ENCODE assay signal across 18 mouse cellular contexts in genomic region chr12:31270776-31271175, GRCm38 (mm10). TPM values are rescaled to one million over a fixed set of nuclear protein-coding genes. Genes with fewer than 3 reads are reported as not detected.
A peak's percentile ranks its signal among the peaks of the same experiment; 100 is the strongest.
DNase-seq lines count a peak whose midpoint lies in the region; ATAC-seq and TF ChIP-seq lines count a peak whose summit lies in the region.
"Had no signal": no experiment of that assay in that cellular context is flagged by ENCODE, and none has a peak within 500 bp of the region (broad histone marks: within the 10 kb centered on the region; RNA-seq: fewer than 3 reads in every experiment).

No protein-coding gene starts in this region.

- peaks cover 35% of the 10 kb centered on the region for H3K36me3 ChIP-seq in heart, adult 2 months (ENCODE audit: control insufficient read depth, insufficient read depth, low read length)
- H3K36me3 ChIP-seq in limb, embryonic 12.5 days: peaks cover 71% of the 10 kb centered on the region
- peaks cover 83% of the 10 kb centered on the region for H3K36me3 ChIP-seq in limb, embryonic 10.5 days
- peaks cover 54% of the 10 kb centered on the region for H3K36me3 ChIP-seq in embryonic facial prominence, embryonic 12.5 days
- peaks cover 67% of the 10 kb centered on the region for H3K36me3 ChIP-seq in limb, embryonic 14.5 days (ENCODE audit: control insufficient read depth, insufficient read depth, low read length)
- H3K36me3 ChIP-seq: forebrain, embryonic 12.5 days had no signal

- no peaks in the 10 kb centered on the region for H3K27me3 ChIP-seq in heart, adult 2 months (ENCODE audit: control insufficient read depth, insufficient read depth, low read length)
- H3K27me3 ChIP-seq in limb, embryonic 12.5 days: no peaks in the 10 kb centered on the region
- H3K27me3 ChIP-seq in limb, embryonic 10.5 days (ENCODE audit: low read depth, poor library complexity, severe bottlenecking): no peaks in the 10 kb centered on the region
- H3K27me3 ChIP-seq in embryonic facial prominence, embryonic 12.5 days: 0 out of 2 replicates have a peak, but pooled peaks cover 3% of the 10 kb centered on the region
- no peaks in the 10 kb centered on the region for H3K27me3 ChIP-seq in limb, embryonic 14.5 days (ENCODE audit: control insufficient read depth, insufficient read depth, low read length)

- no peak overlapping the region for H3K4me2 ChIP-seq in limb, embryonic 12.5 days
- H3K4me2 ChIP-seq in embryonic facial prominence, embryonic 12.5 days (replicated peaks): no peak overlapping the region; the same call in 1 of the 2 replicates
- no peak overlapping the region for H3K4me2 ChIP-seq in limb, embryonic 14.5 days (replicated peaks; ENCODE audit: low read depth, low read length, severe bottlenecking)
- H3K4me2 ChIP-seq: forebrain, embryonic 12.5 days had no signal

- no peak overlapping the region for H3K9ac ChIP-seq in heart, adult 2 months (ENCODE audit: low read depth, low read length)
- H3K9ac ChIP-seq in limb, embryonic 12.5 days (replicated peaks): no peak overlapping the region
- no peak overlapping the region for H3K9ac ChIP-seq in embryonic facial prominence, embryonic 12.5 days
- no peak overlapping the region for H3K9ac ChIP-seq in limb, embryonic 14.5 days (ENCODE audit: low read depth, low read length, severe bottlenecking)
- H3K9ac ChIP-seq: forebrain, embryonic 12.5 days had no signal

- TF ChIP-seq EP300 in heart, adult 2 months (IDR thresholded peaks at IDR 0.05; ENCODE audit: insufficient read depth, low read depth, low read length): no peak

- ATAC-seq in limb, embryonic 12.5 days (ENCODE audit: insufficient number of reproducible peaks, insufficient read depth, low FRiP score, low TSS enrichment, low read depth): no peak
- no peak for ATAC-seq in embryonic facial prominence, embryonic 12.5 days (ENCODE audit: insufficient number of reproducible peaks, insufficient read depth, low FRiP score, low TSS enrichment)
- no peak for ATAC-seq in limb, embryonic 14.5 days (ENCODE audit: low FRiP score, low read depth)
- no peak for ATAC-seq in erythroid progenitor cell, adult 5-6 weeks (replicated peaks; ENCODE audit: low FRiP score, poor library complexity, severe bottlenecking)
- ATAC-seq: hindbrain, postnatal 0 days had no signal

- DNase-seq in heart, adult 2 months: no peak
- no peak for DNase-seq in heart, postnatal 36 days
- DNase-seq in limb, embryonic 10.5 days (ENCODE audit: low spot score): no peak
- DNase-seq in limb, embryonic 14.5 days (ENCODE audit: low spot score): no peak
- no peak for DNase-seq in cerebellum, adult 9-11 months
- DNase-seq: lung, adult 2 months; thymus, adult 18-20 months had no signal

- H3K27ac ChIP-seq in heart, adult 2 months: peak overlapping the region; percentile 13
- H3K27ac ChIP-seq in limb, embryonic 12.5 days: peak overlapping the region; percentile 77
- no peak overlapping the region for H3K27ac ChIP-seq in limb, embryonic 10.5 days
- peak overlapping the region; percentile 55 for H3K27ac ChIP-seq in embryonic facial prominence, embryonic 12.5 days
- H3K27ac ChIP-seq in limb, embryonic 14.5 days (replicated peaks; ENCODE audit: low read depth, low read length): peak overlapping the region; percentile 2; the same call in 1 of the 2 replicates
- H3K27ac ChIP-seq: forebrain, embryonic 12.5 days; hindbrain, postnatal 0 days had no signal

- no peak for TF ChIP-seq CTCF in heart, adult 2 months (IDR thresholded peaks at IDR 0.05)

- intact Hi-C loops in heart, adult 2 months (cut with DNase I): no loop called here
- intact Hi-C loops in heart, postnatal 36 days (cut with DNase I): no loop called here

- no peaks in the 10 kb centered on the region for H3K9me3 ChIP-seq in limb, embryonic 12.5 days
- H3K9me3 ChIP-seq in limb, embryonic 10.5 days (replicated peaks): no peaks in the 10 kb centered on the region
- no peaks in the 10 kb centered on the region for H3K9me3 ChIP-seq in embryonic facial prominence, embryonic 12.5 days
- no peaks in the 10 kb centered on the region for H3K9me3 ChIP-seq in limb, embryonic 14.5 days (ENCODE audit: control insufficient read depth, low read length)
- H3K9me3 ChIP-seq: forebrain, embryonic 12.5 days had no signal

- 63% methylated on average over 5 of the region's 5 CpGs for WGBS in heart, adult 2 months
- 91% methylated on average over 5 of the region's 5 CpGs for WGBS in limb, embryonic 12.5 days
- WGBS in limb, embryonic 10.5 days: 82% methylated on average over 5 of the region's 5 CpGs
- WGBS in embryonic facial prominence, embryonic 12.5 days: 73% methylated on average over 5 of the region's 5 CpGs
- 68% methylated on average over 5 of the region's 5 CpGs for WGBS in limb, embryonic 14.5 days

- no peak for TF ChIP-seq POLR2A in heart, adult 2 months (IDR thresholded peaks at IDR 0.05; ENCODE audit: insufficient read depth, low read depth, low read length)
- TF ChIP-seq POLR2A in limb, embryonic 14.5 days (IDR thresholded peaks at IDR 0.05; ENCODE audit: borderline replicate concordance, extremely low read depth, insufficient read depth, insufficient read length): no peak

- H3K4me1 ChIP-seq in heart, adult 2 months (ENCODE audit: control insufficient read depth, insufficient read depth, low read length): peaks cover 18% of the 10 kb centered on the region
- H3K4me1 ChIP-seq in limb, embryonic 12.5 days (replicated peaks): peaks cover 55% of the 10 kb centered on the region
- H3K4me1 ChIP-seq in limb, embryonic 10.5 days: peaks cover 52% of the 10 kb centered on the region
- peaks cover 52% of the 10 kb centered on the region for H3K4me1 ChIP-seq in embryonic facial prominence, embryonic 12.5 days
- H3K4me1 ChIP-seq in limb, embryonic 14.5 days (ENCODE audit: control insufficient read depth, insufficient read depth, low read length): peaks cover 33% of the 10 kb centered on the region

- H3K79me2 ChIP-seq in heart, adult 2 months (replicated peaks; ENCODE audit: control insufficient read depth, insufficient read depth, low read length): no peaks in the 10 kb centered on the region; the same call in 1 of the 2 replicates

- no peak overlapping the region for H3K4me3 ChIP-seq in heart, adult 2 months
- H3K4me3 ChIP-seq in limb, embryonic 12.5 days (replicated peaks): no peak overlapping the region
- H3K4me3 ChIP-seq in limb, embryonic 10.5 days: no peak overlapping the region
- H3K4me3 ChIP-seq in embryonic facial prominence, embryonic 12.5 days: no peak overlapping the region
- H3K4me3 ChIP-seq in limb, embryonic 14.5 days (replicated peaks; ENCODE audit: low read length): no peak overlapping the region
- H3K4me3 ChIP-seq: forebrain, embryonic 12.5 days had no signal

RNA-seq across cellular contexts. Expression of gene Lamb1, which starts 5.7 kb away (rescaled TPM):
- 10 to 100 TPM; 55.3 to 58.1 TPM for total RNA-seq in heart, adult 2 months (2021)
- 25.1 and 44.1 TPM in 2 replicates for polyA plus RNA-seq in heart, adult 2 months (2012; rRNA removed)
- 10 to 100 TPM; 75.8 to 81.2 TPM for total RNA-seq in heart, postnatal 36 days (2021)
- 60.4 and 64.8 TPM in 2 replicates for polyA plus RNA-seq in limb, embryonic 12.5 days (2016; fragmentation: Nextera tagmentation; extraction: Ambion mirVana)
- 40.5 and 44.6 TPM in 2 replicates for polyA plus RNA-seq in limb, embryonic 10.5 days (2016; fragmentation: Nextera tagmentation; extraction: Ambion mirVana)
- polyA plus RNA-seq in embryonic facial prominence, embryonic 12.5 days (2016; fragmentation: Nextera tagmentation; extraction: Ambion mirVana): 80.8 and 82.3 TPM in 2 replicates
- polyA plus RNA-seq in limb, embryonic 14.5 days (2012; rRNA removed): 69.8 and 76.6 TPM in 2 replicates
- polyA plus RNA-seq in limb, embryonic 14.5 days (2014; fragmentation: Nextera tagmentation; extraction: Ambion mirVana): 67.2 and 76.3 TPM in 2 replicates
- 1.1 TPM in 1 of 2 replicates, not detected in the other for total RNA-seq in erythroid progenitor cell, adult 5-6 weeks (2015; ENCODE audit: low replicate concordance)
- 0.64 and 1.1 TPM in 2 replicates for total RNA-seq in erythroid progenitor cell, adult 5-6 weeks (2017; ENCODE audit: low replicate concordance)

RNA-seq across cellular contexts. Expression of gene Gm6993, which starts 30.2 kb away (rescaled TPM):
- total RNA-seq in heart, adult 2 months (2021): not detected
- not detected in 2 replicates for polyA plus RNA-seq in heart, adult 2 months (2012; rRNA removed)
- total RNA-seq in heart, postnatal 36 days (2021): not detected
- not detected in 2 replicates for polyA plus RNA-seq in limb, embryonic 12.5 days (2016; fragmentation: Nextera tagmentation; extraction: Ambion mirVana)
- polyA plus RNA-seq in limb, embryonic 10.5 days (2016; fragmentation: Nextera tagmentation; extraction: Ambion mirVana): not detected in 2 replicates
- not detected in 2 replicates for polyA plus RNA-seq in embryonic facial prominence, embryonic 12.5 days (2016; fragmentation: Nextera tagmentation; extraction: Ambion mirVana)
- polyA plus RNA-seq in limb, embryonic 14.5 days (2012; rRNA removed): not detected in 2 replicates
- polyA plus RNA-seq in limb, embryonic 14.5 days (2014; fragmentation: Nextera tagmentation; extraction: Ambion mirVana): not detected in 2 replicates
- total RNA-seq in erythroid progenitor cell, adult 5-6 weeks (2015; ENCODE audit: low replicate concordance): not detected in 2 replicates
- total RNA-seq in erythroid progenitor cell, adult 5-6 weeks (2017; ENCODE audit: low replicate concordance): not detected in 2 replicates
- total RNA-seq: adrenal gland, postnatal 36 days; ES-E14; gastrocnemius, adult 18-20 months; hindbrain, postnatal 0 days; left cerebral cortex, postnatal 14 days; midbrain, postnatal 0 days had no signal
- polyA plus RNA-seq: forebrain, embryonic 12.5 days; hindbrain, postnatal 0 days; lung, adult 2 months; midbrain, postnatal 0 days; small intestine, adult 2 months had no signal
